Mouse (Mus musculus): ENCODE measurements around the gene Zdhhc3.

Zdhhc3 gene

GRCm38 (mm10) chr9:123112805-123113521 is at the start of gene Zdhhc3, which contains the start of gene Exosc7:
Zdhhc3 (minus strand) TSS chr9:123113205.
Exosc7 (plus strand) TSS chr9:123113215.
- under 1% methylated on average over 79 of the region's 79 CpGs for WGBS

DNA sequence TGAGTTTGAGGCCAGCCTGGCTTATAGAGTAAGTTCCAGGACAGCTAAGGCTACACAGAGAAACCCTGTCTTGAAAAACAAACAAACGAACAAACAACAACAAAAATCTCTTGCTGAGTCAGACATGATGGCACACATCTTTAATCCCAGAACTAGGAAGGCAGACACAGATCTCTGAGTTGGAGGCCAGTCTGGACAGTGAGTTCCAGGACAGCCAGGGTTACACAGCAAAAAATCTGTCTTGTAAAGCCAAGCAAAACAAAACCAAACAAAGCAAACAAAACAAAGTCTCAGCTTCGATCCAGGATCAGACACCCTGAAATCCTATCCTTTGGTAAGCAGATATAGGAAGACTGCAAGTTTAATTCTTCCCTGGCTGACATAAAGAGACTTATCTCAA is 48.8 kb upstream of the Zdhhc3 start:
- WGBS, result 70% methylated on average over 2 of the region's 2 CpGs

DNA sequence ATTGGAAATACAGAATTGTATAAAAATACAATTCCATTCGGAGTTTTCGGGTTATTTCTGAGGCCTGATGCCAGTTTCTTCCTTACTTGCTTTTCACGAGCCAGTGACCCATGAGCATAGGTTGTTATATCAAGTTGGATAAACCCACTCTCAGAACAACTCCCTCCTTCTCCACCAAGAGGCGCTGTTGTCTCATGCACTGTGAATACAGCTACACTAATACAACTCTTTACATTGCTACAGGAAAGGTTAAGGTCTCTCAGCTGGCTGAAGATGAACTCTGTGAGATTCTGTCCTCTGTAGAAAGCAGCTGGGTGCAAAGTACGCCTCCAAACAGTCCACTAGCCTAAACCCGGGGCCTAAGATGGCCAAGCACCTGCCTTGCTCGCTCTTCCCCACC is 46.3 kb upstream of the Zdhhc3 start:
- 50% methylated on average over 7 of the region's 7 CpGs for WGBS

DNA sequence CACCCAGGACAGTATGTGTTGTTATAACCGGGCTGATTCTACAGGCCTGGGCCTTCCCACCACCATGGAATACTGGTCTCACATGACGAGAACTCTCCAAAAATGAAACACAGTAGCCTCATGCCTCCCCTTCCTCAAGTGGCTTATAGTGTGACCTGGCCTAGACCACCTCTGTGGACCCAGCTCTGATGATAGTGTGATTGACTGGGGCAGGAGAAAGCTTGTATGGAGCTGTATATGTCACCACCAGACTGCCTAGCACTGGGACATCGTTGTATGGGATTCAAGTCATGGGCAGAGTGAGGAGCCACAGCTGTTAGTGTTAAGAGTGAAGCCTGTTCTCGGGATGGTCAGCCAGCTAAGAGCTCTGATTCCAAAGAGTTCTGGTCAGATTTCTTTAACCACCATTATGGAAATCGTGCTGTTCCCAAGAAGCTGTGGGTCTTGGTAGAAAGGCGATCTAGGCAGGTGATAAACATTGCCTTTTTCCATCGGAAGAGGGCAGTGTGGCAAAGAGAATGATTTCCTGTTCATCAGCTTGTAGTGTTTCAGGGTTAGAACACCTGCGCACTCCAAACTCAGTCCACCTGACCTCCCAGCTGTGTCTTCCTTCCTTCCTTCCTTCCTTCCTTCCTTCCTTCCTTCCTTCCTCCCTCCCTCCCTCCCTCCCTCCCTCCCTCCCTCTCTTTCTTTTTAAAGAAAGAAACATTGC is 45.3 kb upstream of the Zdhhc3 start:
- WGBS, result 46% methylated on average over 8 of the region's 8 CpGs

- WGBS, result 42% methylated on average over 30 of the region's 30 CpGs
Observed at GRCm38 (mm10) chr9:123156910-123157361, 43.9 kb upstream of the Zdhhc3 start.

DNA sequence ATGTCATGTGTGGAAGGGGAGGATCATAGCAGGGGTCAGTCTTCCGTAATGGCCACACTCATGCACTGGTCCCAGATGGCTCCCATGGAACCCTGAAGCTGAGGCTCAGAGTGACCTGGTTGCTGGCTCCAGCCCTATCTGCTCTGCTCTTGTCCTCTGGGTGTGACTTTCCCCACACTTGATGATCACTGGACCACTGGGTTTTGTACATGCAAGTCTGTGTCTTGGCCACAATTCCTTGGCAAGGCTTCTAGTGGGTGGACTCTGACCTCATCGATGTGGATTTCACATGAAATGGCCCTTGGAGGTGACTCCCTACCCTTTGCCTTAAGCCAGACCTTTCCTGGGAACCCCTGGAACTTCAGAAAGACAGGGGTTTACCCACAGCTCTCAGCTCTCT is 40.1 kb upstream of the Zdhhc3 start:
- 97% methylated on average over 2 of the region's 2 CpGs for WGBS

- 77% methylated on average over 3 of the region's 3 CpGs for WGBS
Observed at GRCm38 (mm10) chr9:123152026-123152425, 39.0 kb upstream of the Zdhhc3 start.

DNA sequence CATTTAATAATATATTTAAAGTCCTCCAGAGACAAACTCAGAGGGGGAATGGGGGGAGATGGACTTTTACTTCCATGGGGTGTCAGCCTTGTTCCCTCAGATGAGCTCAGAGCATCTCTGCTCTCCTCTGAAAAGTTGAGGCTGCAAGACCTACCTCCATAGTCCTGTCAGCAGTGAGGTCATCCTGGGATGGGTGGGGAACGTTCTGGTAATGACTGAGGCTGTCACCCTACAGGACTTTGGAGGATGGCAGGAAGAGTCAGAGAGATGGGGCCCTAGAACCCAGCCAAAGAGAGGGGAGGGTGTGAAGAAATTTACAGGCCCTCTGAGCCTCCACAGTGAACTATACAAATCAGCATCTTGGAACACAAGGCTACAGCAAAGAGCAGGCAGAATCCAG is 38.6 kb upstream of the Zdhhc3 start:
- WGBS, result 68% methylated on average over 1 of the region's 1 CpGs

GRCm38 (mm10) chr9:123150241-123151020 is 37.4 kb upstream of the Zdhhc3 start, which contains the start of gene Clec3b:
Clec3b (plus strand) TSS chr9:123150946.
- 74% methylated on average over 5 of the region's 5 CpGs for WGBS

DNA sequence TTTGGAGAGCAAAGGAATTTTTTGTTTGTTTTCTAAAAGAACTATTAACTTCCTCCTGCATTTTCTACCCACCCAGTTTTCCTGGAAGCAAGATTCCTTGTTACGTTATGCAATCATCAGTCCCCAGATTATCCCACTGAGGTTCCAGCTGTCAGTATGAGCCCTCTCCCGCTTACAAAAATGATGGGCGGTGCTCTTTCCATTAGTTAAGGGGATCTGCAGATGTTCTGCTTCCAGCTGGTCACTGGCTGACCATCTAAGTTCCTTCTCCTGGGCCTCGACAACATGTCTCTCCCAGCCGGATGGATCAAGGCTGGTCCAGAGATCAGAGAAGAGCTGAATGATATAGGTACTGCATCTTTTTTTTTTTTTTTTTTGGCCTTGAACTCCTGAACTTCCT is 35.4 kb upstream of the Zdhhc3 start:
- 76% methylated on average over 5 of the region's 5 CpGs for WGBS

GRCm38 (mm10) chr9:123139887-123140614 is 27.0 kb upstream of the Zdhhc3 start:
- WGBS, result 63% methylated on average over 4 of the region's 4 CpGs

DNA sequence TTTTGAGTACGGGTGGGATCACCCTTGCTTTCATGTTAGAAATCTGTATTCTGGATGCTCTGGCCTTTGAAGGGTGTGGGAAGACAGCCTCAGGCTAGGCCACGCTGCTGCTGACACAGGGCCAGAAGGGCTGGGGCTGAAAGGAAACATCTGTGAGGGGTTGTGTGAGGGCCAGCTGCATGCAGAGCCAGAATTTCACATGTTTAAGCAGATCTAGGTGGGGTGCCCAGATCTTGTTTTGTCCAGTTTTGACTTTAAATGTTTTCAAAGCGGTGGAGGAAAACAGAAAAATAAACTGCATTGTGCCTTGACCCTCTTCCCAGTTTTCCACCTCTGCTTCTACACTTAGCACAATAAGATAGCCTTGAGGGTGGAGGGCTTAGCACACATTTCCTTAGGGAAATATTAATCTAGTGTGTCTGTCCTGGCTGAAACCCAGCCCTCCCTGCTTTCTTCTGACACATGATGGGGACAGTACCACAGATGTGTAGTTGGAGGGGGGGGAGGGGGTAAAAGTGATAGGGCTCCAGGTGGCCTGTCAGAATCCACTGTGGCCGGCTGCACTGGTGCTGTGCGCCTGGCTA is 26.0 kb upstream of the Zdhhc3 start:
- 65% methylated on average over 5 of the region's 5 CpGs for WGBS

DNA sequence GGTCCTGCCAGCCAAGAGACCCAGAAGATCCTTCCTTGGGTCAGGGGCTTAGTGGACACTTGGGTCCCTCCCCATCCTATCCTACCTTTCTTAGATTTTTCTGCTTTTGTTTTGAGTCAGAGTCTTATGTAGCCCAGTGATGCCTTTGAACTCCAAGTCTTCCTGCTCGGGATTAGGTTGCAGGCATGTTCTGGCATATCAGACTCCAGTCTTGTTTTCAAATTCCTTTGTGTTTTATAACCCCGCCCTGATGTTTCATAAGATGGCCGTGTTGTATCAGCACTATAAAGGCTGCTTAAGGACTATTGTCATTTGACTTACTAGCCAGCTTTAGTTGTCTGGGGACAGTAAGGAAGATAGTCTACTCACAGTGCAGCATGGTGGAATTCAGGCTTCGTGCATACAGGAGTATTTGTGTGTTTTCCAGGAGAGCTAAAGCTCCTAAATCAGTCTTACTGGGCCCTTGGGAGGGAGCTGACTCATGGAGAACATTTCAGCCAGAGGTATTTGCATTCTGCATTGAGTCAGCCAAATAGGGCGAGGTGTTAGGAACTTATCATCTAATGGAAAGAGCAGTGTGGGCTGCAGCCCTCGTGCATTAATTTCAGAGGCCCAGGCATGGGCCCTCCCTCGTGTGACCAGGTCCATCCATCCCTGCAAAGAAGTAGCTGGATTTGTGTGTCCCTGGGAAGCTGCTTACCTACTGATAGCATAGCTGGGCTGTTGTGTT is 24.1 kb upstream of the Zdhhc3 start:
- 62% methylated on average over 7 of the region's 7 CpGs for WGBS

GRCm38 (mm10) chr9:123132994-123133393 is 20.0 kb upstream of the Zdhhc3 start:
- WGBS, result 91% methylated on average over 3 of the region's 3 CpGs

- 95% methylated on average over 6 of the region's 6 CpGs for WGBS
Observed at GRCm38 (mm10) chr9:123127663-123128062, 14.7 kb upstream of the Zdhhc3 start.

GRCm38 (mm10) chr9:123124413-123124981 is 11.5 kb upstream of the Zdhhc3 start:
- 97% methylated on average over 2 of the region's 2 CpGs for WGBS

- WGBS, result 94% methylated on average over 6 of the region's 6 CpGs
Observed at GRCm38 (mm10) chr9:123123571-123124412, 10.8 kb upstream of the Zdhhc3 start.

DNA sequence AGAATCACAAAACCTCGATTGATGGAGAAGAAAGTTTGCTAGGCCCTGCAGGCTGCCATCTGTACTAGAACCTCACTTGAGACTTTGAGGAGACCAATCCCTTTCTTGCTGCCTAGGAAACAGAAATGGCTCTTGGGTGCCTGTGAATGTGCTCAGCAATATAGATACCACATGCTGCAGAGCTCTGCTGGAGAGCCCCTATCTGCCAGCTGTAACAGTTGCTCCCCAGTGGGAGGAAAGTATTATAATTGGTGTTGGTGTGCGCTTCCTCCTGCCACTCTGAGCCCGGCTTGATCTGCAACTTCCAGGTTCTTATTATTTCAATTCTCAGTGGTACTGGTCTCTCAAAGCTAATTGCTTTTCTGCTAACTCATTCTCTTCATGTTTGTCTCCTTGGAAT is 10.0 kb upstream of the Zdhhc3 start:
- WGBS, result 59% methylated on average over 3 of the region's 3 CpGs

GRCm38 (mm10) chr9:123115566-123115965 is 2.6 kb upstream of the Zdhhc3 start:
- 90% methylated on average over 1 of the region's 1 CpGs for WGBS

Data from cerebral cortex, adult 2 months (tissue).